Mouse (Mus musculus): ENCODE measurements around the gene Socs7.

DNA sequence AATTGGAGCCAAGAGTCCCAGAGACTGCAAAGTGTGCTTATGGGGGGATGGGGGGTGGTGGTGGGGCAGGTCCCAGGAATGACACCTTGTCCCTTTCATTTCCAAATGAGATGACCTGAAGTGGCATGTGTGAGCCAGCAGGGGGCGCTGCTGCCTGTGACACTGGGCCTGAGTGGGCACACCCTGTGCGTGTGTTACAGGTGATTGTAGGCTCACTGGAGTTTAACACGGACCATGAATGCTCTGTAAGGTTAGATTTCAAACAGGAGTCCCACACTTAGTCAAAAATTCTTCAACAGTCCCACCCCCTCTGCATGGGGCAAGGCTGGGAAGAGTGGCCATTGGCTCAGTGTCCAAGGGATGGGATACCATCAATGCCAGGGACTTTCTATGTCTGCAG is 69.7 kb downstream of the Socs7 start:
- TF ChIP-seq CTCF (IDR thresholded peaks at IDR 0.05; ENCODE audit: extremely low read depth, insufficient read depth, low read length) = peak; percentile 89
- no peak for TF ChIP-seq POLR2A (IDR thresholded peaks at IDR 0.05; ENCODE audit: extremely low read depth, insufficient read depth, low read length)

Measured in cortical plate, adult 2 months (tissue).